In genomic region chr6:109146111-109146510, GRCm38 (mm10) we compare ENCODE assay signal across 20 mouse cellular contexts.
DNase-seq lines count a peak whose midpoint lies in the region; ATAC-seq and TF ChIP-seq lines count a peak whose summit lies in the region.
"Had no signal": no experiment of that assay in that cellular context is flagged by ENCODE, and none has a peak within 500 bp of the region (broad histone marks: within the 10 kb centered on the region; RNA-seq: fewer than 3 reads in every experiment).

No protein-coding gene starts in this region.

- no peaks in the 10 kb centered on the region for H3K36me3 ChIP-seq in hindbrain, embryonic 14.5 days (replicated peaks; ENCODE audit: control insufficient read depth, insufficient read depth)
- no peaks in the 10 kb centered on the region for H3K36me3 ChIP-seq in hindbrain, embryonic 10.5 days
- H3K36me3 ChIP-seq in midbrain, postnatal 0 days (ENCODE audit: insufficient read depth, low read length): no peaks in the 10 kb centered on the region
- H3K36me3 ChIP-seq in midbrain, embryonic 15.5 days (replicated peaks): no peaks in the 10 kb centered on the region
- no peaks in the 10 kb centered on the region for H3K36me3 ChIP-seq in limb, embryonic 14.5 days (ENCODE audit: control insufficient read depth, insufficient read depth, low read length)
- H3K36me3 ChIP-seq: embryonic facial prominence, embryonic 15.5 days; heart, embryonic 13.5 days; liver, embryonic 12.5 days; neural tube, embryonic 13.5 days; stomach, embryonic 15.5 days had no signal

- H3K4me2 ChIP-seq in hindbrain, embryonic 14.5 days (replicated peaks): no peak overlapping the region
- H3K4me2 ChIP-seq in midbrain, postnatal 0 days (ENCODE audit: low read depth, low read length, poor library complexity, severe bottlenecking): no peak overlapping the region
- no peak overlapping the region for H3K4me2 ChIP-seq in midbrain, embryonic 15.5 days
- no peak overlapping the region for H3K4me2 ChIP-seq in limb, embryonic 14.5 days (replicated peaks; ENCODE audit: low read depth, low read length, severe bottlenecking)
- H3K4me2 ChIP-seq: embryonic facial prominence, embryonic 15.5 days; heart, embryonic 13.5 days; liver, embryonic 12.5 days; neural tube, embryonic 13.5 days; stomach, embryonic 15.5 days had no signal

- H3K9me3 ChIP-seq in hindbrain, embryonic 14.5 days (ENCODE audit: control insufficient read depth, low read length): no peaks in the 10 kb centered on the region
- H3K9me3 ChIP-seq in hindbrain, embryonic 10.5 days: no peaks in the 10 kb centered on the region
- no peaks in the 10 kb centered on the region for H3K9me3 ChIP-seq in midbrain, postnatal 0 days (ENCODE audit: low read length)
- no peaks in the 10 kb centered on the region for H3K9me3 ChIP-seq in midbrain, embryonic 15.5 days
- no peaks in the 10 kb centered on the region for H3K9me3 ChIP-seq in limb, embryonic 14.5 days (ENCODE audit: control insufficient read depth, low read length)
- H3K9me3 ChIP-seq: embryonic facial prominence, embryonic 15.5 days; heart, embryonic 13.5 days; neural tube, embryonic 13.5 days; stomach, embryonic 15.5 days had no signal

- H3K27ac ChIP-seq in hindbrain, embryonic 14.5 days: no peak overlapping the region
- no peak overlapping the region for H3K27ac ChIP-seq in hindbrain, embryonic 10.5 days
- no peak overlapping the region for H3K27ac ChIP-seq in midbrain, postnatal 0 days (ENCODE audit: low read depth, low read length)
- no peak overlapping the region for H3K27ac ChIP-seq in midbrain, embryonic 15.5 days
- H3K27ac ChIP-seq in limb, embryonic 14.5 days (replicated peaks; ENCODE audit: low read depth, low read length): no peak overlapping the region
- H3K27ac ChIP-seq: embryonic facial prominence, embryonic 15.5 days; heart, embryonic 13.5 days; liver, embryonic 12.5 days; neural tube, embryonic 13.5 days; stomach, embryonic 15.5 days had no signal

- H3K4me3 ChIP-seq in hindbrain, embryonic 14.5 days (replicated peaks; ENCODE audit: low read length): no peak overlapping the region
- H3K4me3 ChIP-seq in hindbrain, embryonic 10.5 days: no peak overlapping the region
- H3K4me3 ChIP-seq in midbrain, postnatal 0 days (ENCODE audit: low read depth, low read length): no peak overlapping the region
- H3K4me3 ChIP-seq in midbrain, embryonic 15.5 days: no peak overlapping the region
- no peak overlapping the region for H3K4me3 ChIP-seq in limb, embryonic 14.5 days (replicated peaks; ENCODE audit: low read length)
- H3K4me3 ChIP-seq: embryonic facial prominence, embryonic 15.5 days; heart, embryonic 13.5 days; liver, embryonic 12.5 days; neural tube, embryonic 13.5 days; stomach, embryonic 15.5 days had no signal

- 0 out of 2 replicates have a peak, but pooled peaks have one; percentile 19 for ATAC-seq in hindbrain, embryonic 14.5 days (ENCODE audit: low FRiP score)
- no peak for ATAC-seq in midbrain, postnatal 0 days (ENCODE audit: low FRiP score)
- no peak for ATAC-seq in midbrain, embryonic 15.5 days (replicated peaks)
- peak; percentile 42; the same call in 1 of the 2 replicates for ATAC-seq in limb, embryonic 14.5 days (ENCODE audit: low FRiP score, low read depth)
- ATAC-seq: CD4-positive, CD25-positive, alpha-beta regulatory T cell, adult 4 months; liver, embryonic 12.5 days had no signal

- TF ChIP-seq POLR2A in brain, embryonic 14.5 days (IDR thresholded peaks at IDR 0.05; ENCODE audit: borderline replicate concordance, extremely low read depth, insufficient read depth, insufficient read length, poor library complexity, severe bottlenecking): no peak
- TF ChIP-seq POLR2A in limb, embryonic 14.5 days (IDR thresholded peaks at IDR 0.05; ENCODE audit: borderline replicate concordance, extremely low read depth, insufficient read depth, insufficient read length): no peak

- H3K27me3 ChIP-seq in hindbrain, embryonic 14.5 days (ENCODE audit: control insufficient read depth, insufficient read depth, low read length): no peaks in the 10 kb centered on the region
- no peaks in the 10 kb centered on the region for H3K27me3 ChIP-seq in hindbrain, embryonic 10.5 days (ENCODE audit: insufficient read depth, poor library complexity, severe bottlenecking)
- no peaks in the 10 kb centered on the region for H3K27me3 ChIP-seq in midbrain, postnatal 0 days (ENCODE audit: insufficient read depth, low read length)
- no peaks in the 10 kb centered on the region for H3K27me3 ChIP-seq in midbrain, embryonic 15.5 days (replicated peaks)
- no peaks in the 10 kb centered on the region for H3K27me3 ChIP-seq in limb, embryonic 14.5 days (ENCODE audit: control insufficient read depth, insufficient read depth, low read length)
- H3K27me3 ChIP-seq: embryonic facial prominence, embryonic 15.5 days; heart, embryonic 13.5 days; liver, embryonic 12.5 days; neural tube, embryonic 13.5 days; stomach, embryonic 15.5 days had no signal

- 70% methylated on average over 5 of the region's 5 CpGs for WGBS in hindbrain, embryonic 14.5 days
- 78% methylated on average over 5 of the region's 5 CpGs for WGBS in hindbrain, embryonic 10.5 days
- WGBS in midbrain, postnatal 0 days: 68% methylated on average over 5 of the region's 5 CpGs
- 76% methylated on average over 5 of the region's 5 CpGs for WGBS in midbrain, embryonic 15.5 days
- WGBS in limb, embryonic 14.5 days: 62% methylated on average over 5 of the region's 5 CpGs

- TF ChIP-seq CTCF in midbrain, postnatal 0 days (IDR thresholded peaks at IDR 0.05): no peak
- no peak for TF ChIP-seq CTCF in brain, embryonic 14.5 days (IDR thresholded peaks at IDR 0.05; ENCODE audit: borderline replicate concordance, extremely low read depth, insufficient read depth, insufficient read length)

- DNase-seq in hindbrain, embryonic 14.5 days (ENCODE audit: low spot score): peak; percentile 46
- DNase-seq in hindbrain, embryonic 10.5 days (ENCODE audit: low spot score): no peak
- peak; percentile 67 for DNase-seq in midbrain, postnatal 0 days (ENCODE audit: low spot score)
- DNase-seq in brain, embryonic 14.5 days (ENCODE audit: low read depth): peak; percentile 85
- DNase-seq in limb, embryonic 14.5 days (ENCODE audit: low spot score): peak; percentile 46
- DNase-seq in MN1 (ENCODE audit: low spot score): no peak
- DNase-seq in cerebellum, adult 18-20 months: no peak
- DNase-seq: cerebellum, adult 11 months; heart, postnatal 4 days; kidney, adult 11 months; kidney, postnatal 10 days; spleen, adult 18-20 months; thymus, postnatal 25 days had no signal

- no peak overlapping the region for H3K9ac ChIP-seq in hindbrain, embryonic 14.5 days
- no peak overlapping the region for H3K9ac ChIP-seq in midbrain, postnatal 0 days (replicated peaks; ENCODE audit: low read length, poor library complexity, severe bottlenecking)
- no peak overlapping the region for H3K9ac ChIP-seq in midbrain, embryonic 15.5 days
- no peak overlapping the region for H3K9ac ChIP-seq in limb, embryonic 14.5 days (ENCODE audit: low read depth, low read length, severe bottlenecking)
- H3K9ac ChIP-seq: embryonic facial prominence, embryonic 15.5 days; heart, embryonic 13.5 days; liver, embryonic 12.5 days; neural tube, embryonic 13.5 days; stomach, embryonic 15.5 days had no signal

- H3K4me1 ChIP-seq in hindbrain, embryonic 14.5 days (replicated peaks; ENCODE audit: control insufficient read depth, insufficient read depth, low read length): no peaks in the 10 kb centered on the region
- no peaks in the 10 kb centered on the region for H3K4me1 ChIP-seq in hindbrain, embryonic 10.5 days (replicated peaks)
- H3K4me1 ChIP-seq in midbrain, postnatal 0 days (ENCODE audit: insufficient read depth, low read length): no peaks in the 10 kb centered on the region
- peaks cover 8% of the 10 kb centered on the region; the same call in 1 of the 2 replicates for H3K4me1 ChIP-seq in midbrain, embryonic 15.5 days
- no peaks in the 10 kb centered on the region for H3K4me1 ChIP-seq in limb, embryonic 14.5 days (ENCODE audit: control insufficient read depth, insufficient read depth, low read length)
- H3K4me1 ChIP-seq: embryonic facial prominence, embryonic 15.5 days; heart, embryonic 13.5 days; liver, embryonic 12.5 days; stomach, embryonic 15.5 days had no signal

Comparison
In these comparisons a context has a peak if more than half of its experiments do, and no peak if none do; other contexts are left out.
1. DNase-seq: peak in hindbrain, embryonic 14.5 days (single experiment), midbrain, postnatal 0 days (single experiment), brain, embryonic 14.5 days (single experiment) and limb, embryonic 14.5 days (single experiment); none in hindbrain, embryonic 10.5 days (single experiment), MN1 (single experiment) and cerebellum, adult 18-20 months (0 of 2).
2. ATAC-seq: peak in hindbrain, embryonic 14.5 days (single experiment) and limb, embryonic 14.5 days (single experiment); none in midbrain, postnatal 0 days (single experiment) and midbrain, embryonic 15.5 days (single experiment).